Mouse (Mus musculus): Measurements from ENCODE around the gene Slc6a19.
A peak's percentile ranks its signal among the peaks of the same experiment; 100 is the strongest.

The Slc6a19 gene

DNA sequence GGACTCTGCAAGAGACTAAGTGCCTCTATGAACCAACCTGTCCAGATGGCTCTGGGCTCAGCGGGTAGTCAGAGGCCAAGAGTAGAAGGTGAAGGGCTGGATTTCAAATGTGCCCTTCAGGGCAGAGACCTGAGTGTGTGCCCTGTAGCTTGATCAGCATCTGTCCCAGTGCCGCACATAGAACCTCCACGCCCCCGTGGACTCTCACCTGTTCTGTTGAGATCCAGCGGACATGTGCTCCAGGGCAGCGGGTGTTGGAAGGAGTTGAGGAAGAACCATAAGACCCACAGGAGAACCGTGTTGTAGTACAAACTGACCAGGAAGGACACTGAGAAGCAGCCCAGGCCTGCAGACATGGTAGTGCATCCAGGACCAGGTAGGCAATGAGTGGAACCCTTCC lies 29.5 kb downstream of the Slc6a19 start:
- no peak for DNase-seq (ENCODE audit: low read depth, low spot score)

GRCm38 (mm10) chr13:73660163-73660695 lies 44.4 kb downstream of the Slc6a19 start:
- no peak for DNase-seq (ENCODE audit: low read depth, low spot score)

DNA sequence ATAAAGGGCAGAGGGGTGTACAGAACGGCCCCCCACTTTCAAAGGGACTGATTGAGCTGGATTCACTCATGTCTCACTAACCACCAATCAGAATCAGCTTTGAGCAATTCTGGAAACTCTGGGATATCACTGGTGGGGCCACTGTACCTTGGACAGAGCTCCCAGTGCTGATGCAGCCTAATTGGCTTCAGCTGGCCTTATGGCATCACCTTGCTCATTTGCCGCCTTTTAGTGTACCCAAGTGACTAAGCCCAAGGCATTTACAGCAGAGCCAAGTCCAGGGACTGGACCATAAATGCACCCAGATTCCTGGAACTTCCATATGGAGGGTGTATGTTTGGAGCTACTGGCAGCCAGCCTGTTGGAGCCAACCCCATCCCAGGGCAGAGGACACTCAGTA lies 45.7 kb downstream of the Slc6a19 start:
- no peak for DNase-seq (ENCODE audit: low read depth, low spot score)

DNA sequence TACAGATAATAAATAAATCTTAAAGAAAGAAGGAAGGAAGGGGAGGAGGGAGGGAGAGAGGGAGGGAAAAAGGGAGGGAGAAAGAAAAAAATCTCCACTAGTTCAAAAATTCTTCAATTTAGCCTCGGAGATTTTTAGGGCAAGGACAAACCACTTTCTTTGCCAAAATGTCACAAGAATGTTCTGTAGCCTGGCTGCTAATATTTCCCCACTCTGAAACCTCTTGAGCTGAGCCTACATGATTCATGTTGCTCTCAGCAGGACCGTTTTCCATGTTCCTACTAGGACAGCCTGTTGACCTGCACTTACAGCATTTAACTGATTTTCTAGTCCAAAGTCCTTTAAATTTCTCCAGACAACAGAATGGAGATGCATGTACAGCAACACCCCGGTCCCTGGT lies 49.7 kb downstream of the Slc6a19 start:
- DNase-seq (ENCODE audit: low read depth, low spot score): no peak

- DNase-seq (ENCODE audit: low read depth, low spot score): no peak
Observed at GRCm38 (mm10) chr13:73653266-73653665, 51.4 kb downstream of the Slc6a19 start.

DNA sequence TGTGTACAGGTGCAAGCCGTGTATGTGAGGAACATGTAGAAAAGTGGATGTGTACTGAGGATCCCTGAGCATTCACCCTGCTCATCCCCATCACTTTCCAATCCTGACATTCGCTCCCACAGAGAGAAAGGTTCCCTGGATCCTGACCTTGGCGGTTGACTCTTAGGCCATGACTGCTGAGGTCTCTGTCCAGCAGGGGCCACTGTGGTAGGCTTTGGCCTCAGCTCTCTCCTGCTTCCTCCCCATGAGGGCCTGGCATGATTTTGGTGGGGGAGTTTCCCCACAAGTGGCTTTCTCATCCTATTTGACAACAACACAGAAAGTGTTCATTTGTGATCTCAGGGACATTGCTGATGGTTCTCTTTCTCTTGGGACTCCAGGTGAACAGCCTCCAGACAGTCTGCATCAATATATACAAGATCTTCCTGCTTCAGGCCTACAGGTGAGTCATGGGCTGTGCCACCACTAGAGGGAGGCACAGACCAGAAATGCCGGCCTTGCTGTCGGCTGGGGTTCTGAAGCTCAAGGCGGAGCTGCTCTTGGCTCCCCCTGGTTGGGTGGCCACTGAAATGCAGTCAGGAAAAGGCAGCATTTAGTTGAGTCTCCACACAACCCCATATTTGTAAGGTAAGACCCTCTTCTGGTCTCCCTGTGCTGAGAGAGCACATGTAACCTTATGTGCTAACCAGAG lies 58.1 kb downstream of the Slc6a19 start:
- peak; percentile 72 for DNase-seq (ENCODE audit: low read depth, low spot score)

GRCm38 (mm10) chr13:73641296-73641695 lies 63.4 kb downstream of the Slc6a19 start:
- no peak for DNase-seq (ENCODE audit: low read depth, low spot score)

- DNase-seq (ENCODE audit: low read depth, low spot score): no peak
Observed at GRCm38 (mm10) chr13:73637826-73638225, 66.8 kb downstream of the Slc6a19 start.

DNA sequence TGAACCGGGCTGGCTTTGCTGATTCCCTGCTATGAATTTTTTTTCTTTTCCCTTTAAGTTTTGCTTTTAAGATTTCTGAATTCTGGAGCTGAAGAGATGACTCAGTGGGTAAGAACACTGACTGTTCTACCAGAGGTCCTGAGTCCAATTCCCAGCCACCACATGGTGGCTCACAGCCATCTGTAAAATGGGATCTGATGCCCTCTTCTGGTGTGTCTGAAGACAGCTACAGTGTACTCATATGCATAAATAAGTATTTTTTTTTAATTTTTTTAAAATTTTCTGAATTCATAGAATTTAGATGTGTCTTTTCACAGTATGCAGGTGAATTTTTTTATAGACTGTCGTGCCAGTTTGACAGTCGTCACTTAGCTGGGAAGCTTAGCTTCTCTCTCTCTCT lies 72.8 kb downstream of the Slc6a19 start:
- no peak for DNase-seq (ENCODE audit: low read depth, low spot score)
